Mouse (Mus musculus): ENCODE data around the gene Unc13c. TPM values are rescaled to one million over a fixed set of nuclear protein-coding genes. Genes with fewer than 3 reads are reported as not detected.
A peak's percentile ranks its signal among the peaks of the same experiment; 100 is the strongest.

Unc13c gene
- polyA plus RNA-seq, 1 experiment from 2014 or later = 0.68 TPM

DNA sequence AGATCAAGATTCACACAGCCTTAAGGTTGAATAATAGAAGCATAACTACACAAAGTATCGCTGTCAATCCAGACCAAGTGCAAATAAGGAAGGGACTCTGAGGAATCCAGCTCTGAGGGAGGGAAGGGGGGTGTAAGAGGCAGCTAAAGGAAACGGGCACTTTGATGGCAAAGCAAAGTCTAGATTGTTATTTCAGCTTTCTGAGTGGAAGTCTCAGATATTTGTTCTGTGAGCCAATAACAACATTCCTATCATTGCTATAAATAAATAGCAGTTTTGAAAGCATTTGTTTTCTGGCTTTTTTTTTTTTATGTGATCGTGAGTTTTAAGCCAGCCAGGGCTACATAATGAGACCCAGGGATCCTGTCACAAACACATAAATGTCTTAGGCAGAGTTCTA lies 114.5 kb downstream of the Unc13c start:
- WGBS = 32% methylated on average over 3 of the region's 3 CpGs
- no peaks in the 10 kb centered on the region for H3K4me1 ChIP-seq (replicated peaks; ENCODE audit: insufficient read depth, low read length)
- no peaks in the 10 kb centered on the region for H3K36me3 ChIP-seq (ENCODE audit: insufficient read depth, low read length)
- DNase-seq (ENCODE audit: low spot score) = peak; percentile 67
- H3K27ac ChIP-seq = no peak overlapping the region
- no peak overlapping the region for H3K9ac ChIP-seq (ENCODE audit: low read depth, low read length)
- no peaks in the 10 kb centered on the region for H3K9me3 ChIP-seq (replicated peaks; ENCODE audit: low read length)
- H3K4me3 ChIP-seq (replicated peaks; ENCODE audit: low read depth, low read length) = no peak overlapping the region
- no peak for TF ChIP-seq CTCF (IDR thresholded peaks at IDR 0.05; ENCODE audit: low read depth)
- H3K27me3 ChIP-seq (ENCODE audit: insufficient read depth, low read length) = no peaks in the 10 kb centered on the region
- ATAC-seq (replicated peaks; ENCODE audit: low FRiP score, low read depth) = no peak
- H3K4me2 ChIP-seq (ENCODE audit: low read length) = no peak overlapping the region

DNA sequence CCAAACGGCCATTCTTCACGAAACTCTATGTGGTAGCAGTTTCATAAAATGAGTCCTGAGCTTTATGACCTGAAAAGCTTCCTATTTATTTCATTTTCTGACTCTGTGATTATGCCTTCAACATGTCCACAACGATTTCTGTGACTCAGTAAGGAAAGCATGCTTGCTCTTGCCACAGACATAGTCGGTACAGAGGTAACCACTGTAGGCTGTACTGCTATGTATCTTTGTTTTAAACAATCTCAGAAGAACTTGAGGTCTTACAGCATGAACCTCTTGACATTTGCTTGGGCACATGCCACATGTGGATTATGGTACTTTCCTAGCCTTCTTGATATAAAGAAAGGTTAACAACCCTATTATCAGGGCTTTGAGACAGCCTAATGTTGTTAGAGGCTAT lies 162.1 kb downstream of the Unc13c start:
- Histone ChIP-seq H3K27ac (no peak overlapping the region), H3K9me3 (replicated peaks; ENCODE audit: low read length) (no peaks in the 10 kb centered on the region), H3K4me3 (replicated peaks; ENCODE audit: low read depth, low read length) (no peak overlapping the region), H3K4me2 (ENCODE audit: low read length) (no peak overlapping the region), H3K36me3 (ENCODE audit: insufficient read depth, low read length) (no peaks in the 10 kb centered on the region), H3K9ac (ENCODE audit: low read depth, low read length) (no peak overlapping the region), H3K4me1 (replicated peaks; ENCODE audit: insufficient read depth, low read length) (no peaks in the 10 kb centered on the region), H3K27me3 (ENCODE audit: insufficient read depth, low read length) (no peaks in the 10 kb centered on the region)
- TF ChIP-seq CTCF (IDR thresholded peaks at IDR 0.05; ENCODE audit: low read depth) = no peak
- no peak for ATAC-seq (replicated peaks; ENCODE audit: low FRiP score, low read depth)
- WGBS = 80% methylated on average over 4 of the region's 4 CpGs
- DNase-seq (ENCODE audit: low spot score) = no peak

DNA sequence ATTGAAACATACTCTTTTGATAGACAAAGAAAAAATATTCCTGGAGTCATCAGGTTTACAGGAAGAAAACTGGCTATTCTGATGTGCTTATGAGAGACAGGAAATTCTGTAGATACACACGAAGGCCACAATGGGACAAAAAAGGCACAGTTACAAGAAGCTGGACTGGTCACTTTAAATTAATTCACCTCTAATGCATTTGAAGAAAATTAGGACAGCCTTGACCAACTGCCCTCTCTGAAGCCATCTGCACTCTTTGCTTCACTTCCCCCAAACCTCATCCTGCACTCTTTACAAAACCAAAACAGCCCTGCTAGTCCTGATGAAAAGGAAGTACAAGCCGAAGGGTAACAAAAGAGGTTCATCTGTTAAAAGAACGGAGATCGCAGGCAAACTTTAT lies 194.2 kb downstream of the Unc13c start:
- Histone ChIP-seq H3K9ac (ENCODE audit: low read depth, low read length) (no peak overlapping the region), H3K36me3 (ENCODE audit: insufficient read depth, low read length) (no peaks in the 10 kb centered on the region), H3K9me3 (replicated peaks; ENCODE audit: low read length) (no peaks in the 10 kb centered on the region; the same call in 1 of the 2 replicates), H3K4me2 (ENCODE audit: low read length) (no peak overlapping the region), H3K27ac (no peak overlapping the region), H3K4me1 (replicated peaks; ENCODE audit: insufficient read depth, low read length) (no peaks in the 10 kb centered on the region), H3K4me3 (replicated peaks; ENCODE audit: low read depth, low read length) (no peak overlapping the region), H3K27me3 (ENCODE audit: insufficient read depth, low read length) (no peaks in the 10 kb centered on the region)
- ATAC-seq (replicated peaks; ENCODE audit: low FRiP score, low read depth) = no peak
- WGBS = 73% methylated on average over 4 of the region's 4 CpGs
- no peak for DNase-seq (ENCODE audit: low spot score)
- TF ChIP-seq CTCF (IDR thresholded peaks at IDR 0.05; ENCODE audit: low read depth) = no peak

DNA sequence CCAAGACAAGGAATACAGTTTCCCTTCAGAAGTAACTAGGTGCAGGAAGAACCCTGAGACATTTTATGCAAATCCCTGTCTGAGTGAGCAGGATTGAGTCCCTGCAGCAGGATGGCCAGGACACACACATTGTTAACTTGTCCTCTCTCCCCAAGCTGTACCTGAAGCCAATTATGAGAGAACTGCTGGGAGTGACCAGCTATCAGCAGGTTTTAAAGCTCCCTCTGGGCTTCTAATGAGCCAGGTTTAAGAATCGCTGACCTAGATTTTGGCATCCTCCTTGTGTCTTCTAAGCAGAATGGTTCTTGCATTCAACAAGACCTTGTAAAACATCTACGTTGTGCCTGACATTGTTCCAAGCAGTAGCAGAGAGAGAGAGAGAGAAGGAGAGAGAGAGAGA lies 213.6 kb downstream of the Unc13c start:
- no peaks in the 10 kb centered on the region for H3K4me1 ChIP-seq (replicated peaks; ENCODE audit: insufficient read depth, low read length)
- no peaks in the 10 kb centered on the region for H3K27me3 ChIP-seq (ENCODE audit: insufficient read depth, low read length)
- TF ChIP-seq CTCF (IDR thresholded peaks at IDR 0.05; ENCODE audit: low read depth) = no peak
- no peaks in the 10 kb centered on the region for H3K36me3 ChIP-seq (ENCODE audit: insufficient read depth, low read length)
- no peak overlapping the region for H3K4me2 ChIP-seq (ENCODE audit: low read length)
- no peak for ATAC-seq (replicated peaks; ENCODE audit: low FRiP score, low read depth)
- H3K27ac ChIP-seq = no peak overlapping the region
- H3K4me3 ChIP-seq (replicated peaks; ENCODE audit: low read depth, low read length) = no peak overlapping the region
- WGBS = 73% methylated on average over 2 of the region's 2 CpGs
- no peaks in the 10 kb centered on the region for H3K9me3 ChIP-seq (replicated peaks; ENCODE audit: low read length)
- no peak overlapping the region for H3K9ac ChIP-seq (ENCODE audit: low read depth, low read length)
- no peak for DNase-seq (ENCODE audit: low spot score)

DNA sequence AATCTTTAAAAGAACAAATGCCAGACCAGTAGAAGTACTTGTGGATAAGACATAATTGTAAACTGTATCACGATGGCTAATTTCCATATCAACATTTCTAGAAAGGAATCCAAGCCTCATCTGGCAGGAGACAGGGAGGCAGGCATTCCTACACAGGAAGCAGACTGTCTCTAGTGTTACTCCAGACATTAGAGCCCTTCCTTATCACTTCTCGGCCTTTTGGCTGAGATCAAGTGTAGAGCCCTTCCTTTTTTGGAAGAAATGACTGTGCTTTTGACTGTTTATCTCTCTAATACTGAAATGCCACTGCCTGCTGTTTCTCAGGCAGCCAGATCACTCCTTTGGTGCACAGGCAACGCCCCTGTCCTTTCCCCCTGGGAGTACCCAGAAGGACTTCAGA lies 215.3 kb downstream of the Unc13c start:
- 46% methylated on average over 3 of the region's 3 CpGs for WGBS
- DNase-seq (ENCODE audit: low spot score) (no peak), ATAC-seq (replicated peaks; ENCODE audit: low FRiP score, low read depth) (no peak)
- no peaks in the 10 kb centered on the region for H3K9me3 ChIP-seq (replicated peaks; ENCODE audit: low read length)
- H3K36me3 ChIP-seq (ENCODE audit: insufficient read depth, low read length) = no peaks in the 10 kb centered on the region
- no peak overlapping the region for H3K27ac ChIP-seq
- H3K9ac ChIP-seq (ENCODE audit: low read depth, low read length) = no peak overlapping the region
- H3K4me1 ChIP-seq (replicated peaks; ENCODE audit: insufficient read depth, low read length) = no peaks in the 10 kb centered on the region
- no peak for TF ChIP-seq CTCF (IDR thresholded peaks at IDR 0.05; ENCODE audit: low read depth)
- H3K4me3 ChIP-seq (replicated peaks; ENCODE audit: low read depth, low read length) = no peak overlapping the region
- H3K27me3 ChIP-seq (ENCODE audit: insufficient read depth, low read length) = no peaks in the 10 kb centered on the region
- no peak overlapping the region for H3K4me2 ChIP-seq (ENCODE audit: low read length)

DNA sequence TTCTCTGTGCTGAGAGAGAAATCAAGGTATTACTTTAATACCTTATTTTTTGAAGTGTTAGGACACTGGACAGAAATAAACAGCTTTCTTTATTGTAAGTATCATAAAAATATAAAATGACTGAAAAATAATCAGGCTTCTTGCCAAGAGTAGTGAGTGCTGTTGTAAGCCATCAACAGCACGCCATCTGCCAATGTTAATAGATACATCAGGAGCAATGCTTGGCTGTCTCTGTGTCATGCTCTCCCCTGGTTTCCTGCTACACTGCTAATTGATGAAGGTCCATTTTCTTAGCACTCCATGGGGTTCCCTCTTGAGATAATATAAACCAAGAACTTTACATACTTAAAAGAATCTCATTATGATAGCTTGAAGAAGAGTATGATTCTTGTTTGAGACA lies 217.4 kb downstream of the Unc13c start:
- Histone ChIP-seq H3K36me3 (ENCODE audit: insufficient read depth, low read length) (no peaks in the 10 kb centered on the region), H3K9me3 (replicated peaks; ENCODE audit: low read length) (no peaks in the 10 kb centered on the region), H3K4me2 (ENCODE audit: low read length) (no peak overlapping the region), H3K27ac (no peak overlapping the region), H3K27me3 (ENCODE audit: insufficient read depth, low read length) (no peaks in the 10 kb centered on the region), H3K4me3 (replicated peaks; ENCODE audit: low read depth, low read length) (no peak overlapping the region), H3K9ac (ENCODE audit: low read depth, low read length) (no peak overlapping the region), H3K4me1 (replicated peaks; ENCODE audit: insufficient read depth, low read length) (no peaks in the 10 kb centered on the region)
- 66% methylated on average over 1 of the region's 1 CpGs for WGBS
- no peak for TF ChIP-seq CTCF (IDR thresholded peaks at IDR 0.05; ENCODE audit: low read depth)
- DNase-seq (ENCODE audit: low spot score) = no peak
- ATAC-seq (replicated peaks; ENCODE audit: low FRiP score, low read depth) = no peak

DNA sequence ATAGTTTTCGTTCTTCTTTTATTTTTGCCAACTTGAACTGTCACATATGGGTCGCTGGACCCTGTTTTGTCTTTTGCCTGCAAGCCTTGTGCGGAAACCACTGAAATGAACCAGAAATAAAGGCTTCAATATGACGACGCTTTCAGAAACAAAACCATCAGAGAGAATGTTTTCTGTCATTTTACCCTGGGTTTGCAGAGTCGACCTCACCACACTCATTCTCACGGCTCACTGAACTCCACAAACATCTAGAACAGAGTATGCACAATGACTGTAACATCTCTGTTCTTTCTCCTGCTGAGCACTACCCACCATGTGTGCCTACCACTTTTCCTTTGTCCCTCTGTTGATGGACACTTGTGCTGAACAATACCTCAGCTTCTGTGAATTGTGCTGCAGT lies 234.3 kb downstream of the Unc13c start:
- DNase-seq (ENCODE audit: low spot score) = no peak
- Histone ChIP-seq H3K4me1 (replicated peaks; ENCODE audit: insufficient read depth, low read length) (no peaks in the 10 kb centered on the region), H3K36me3 (ENCODE audit: insufficient read depth, low read length) (no peaks in the 10 kb centered on the region), H3K27me3 (ENCODE audit: insufficient read depth, low read length) (no peaks in the 10 kb centered on the region), H3K27ac (no peak overlapping the region), H3K9me3 (replicated peaks; ENCODE audit: low read length) (no peaks in the 10 kb centered on the region), H3K4me2 (ENCODE audit: low read length) (no peak overlapping the region), H3K9ac (ENCODE audit: low read depth, low read length) (no peak overlapping the region), H3K4me3 (replicated peaks; ENCODE audit: low read depth, low read length) (no peak overlapping the region)
- TF ChIP-seq CTCF (IDR thresholded peaks at IDR 0.05; ENCODE audit: low read depth) = no peak
- no peak for ATAC-seq (replicated peaks; ENCODE audit: low FRiP score, low read depth)
- WGBS = 67% methylated on average over 7 of the region's 7 CpGs

Measured in kidney, postnatal 0 days (tissue).